Mouse (Mus musculus): ENCODE measurements at regions not wholly inside any gene's neighbourhood (a gene's known extent, or its start where the extent isn't known, plus 50 kb on each side); places are given as distances from the start of the nearest gene placed in this dataset.
"Not testable (repeated sequence)": the region's sequence is repeated elsewhere in the genome, so short reads cannot be mapped to it uniquely, and the experiment has no call there.

GRCm38 (mm10) chr13:20039590-20039989 lies 50.8 kb upstream of the Elmo1 start:
- DNase-seq (ENCODE audit: low spot score), result no peak

GRCm38 (mm10) chr13:20038463-20038862 lies 51.9 kb upstream of the Elmo1 start:
- DNase-seq (ENCODE audit: low spot score), result peak; percentile 24

- DNase-seq (ENCODE audit: low spot score), result no peak
These were observed 53.0 kb upstream of the Elmo1 start for GRCm38 (mm10) chr13:20037436-20037835.

- DNase-seq (ENCODE audit: low spot score), result no peak
These were observed 56.3 kb upstream of the Elmo1 start for GRCm38 (mm10) chr13:20033937-20034735.

- DNase-seq (ENCODE audit: low spot score), result no peak
These were observed 58.7 kb upstream of the Elmo1 start for GRCm38 (mm10) chr13:20031660-20032059.

- no peak for DNase-seq (ENCODE audit: low spot score)
These were observed 59.3 kb upstream of the Elmo1 start for GRCm38 (mm10) chr13:20031082-20031481.

GRCm38 (mm10) chr13:20026612-20027011 lies 63.8 kb upstream of the Elmo1 start:
- DNase-seq (ENCODE audit: low spot score), result no peak

GRCm38 (mm10) chr13:20016454-20016853 lies 73.9 kb upstream of the Elmo1 start:
- DNase-seq (ENCODE audit: low spot score), result not testable (repeated sequence)

GRCm38 (mm10) chr13:20012621-20013020 lies 77.8 kb upstream of the Elmo1 start:
- DNase-seq (ENCODE audit: low spot score), result no peak

- no peak for DNase-seq (ENCODE audit: low spot score)
These were observed 81.2 kb upstream of the Elmo1 start for GRCm38 (mm10) chr13:20009164-20009563.

- no peak for DNase-seq (ENCODE audit: low spot score)
These were observed 82.8 kb upstream of the Elmo1 start for GRCm38 (mm10) chr13:20007561-20007960.

GRCm38 (mm10) chr13:19997606-19998005 lies 92.8 kb upstream of the Elmo1 start:
- DNase-seq (ENCODE audit: low spot score), result no peak

GRCm38 (mm10) chr13:19975621-19976020 lies 114.8 kb upstream of the Elmo1 start:
- no peak for DNase-seq (ENCODE audit: low spot score)

- no peak for DNase-seq (ENCODE audit: low spot score)
These were observed 123.8 kb upstream of the Elmo1 start for GRCm38 (mm10) chr13:19966566-19966965.

GRCm38 (mm10) chr13:19963031-19963430 lies 127.4 kb upstream of the Elmo1 start:
- no peak for DNase-seq (ENCODE audit: low spot score)

GRCm38 (mm10) chr13:19928761-19929160 lies 104.7 kb upstream of the Gpr141 start:
- no peak for DNase-seq (ENCODE audit: low spot score)

GRCm38 (mm10) chr13:19927807-19928206 lies 103.8 kb upstream of the Gpr141 start:
- no peak for DNase-seq (ENCODE audit: low spot score)

GRCm38 (mm10) chr13:19921084-19921827 lies 97.2 kb upstream of the Gpr141 start:
- no peak for DNase-seq (ENCODE audit: low spot score)

GRCm38 (mm10) chr13:19911860-19912584 lies 88.0 kb upstream of the Gpr141 start:
- no peak for DNase-seq (ENCODE audit: low spot score)

- DNase-seq (ENCODE audit: low spot score), result no peak
These were observed 78.7 kb upstream of the Gpr141 start for GRCm38 (mm10) chr13:19902786-19903185.

- no peak for DNase-seq (ENCODE audit: low spot score)
These were observed 73.1 kb upstream of the Gpr141 start for GRCm38 (mm10) chr13:19897191-19897590.

- DNase-seq (ENCODE audit: low spot score), result no peak
These were observed 65.1 kb upstream of the Gpr141 start for GRCm38 (mm10) chr13:19888983-19889773.
